35 mouse cellular contexts compared by ENCODE assay signal in the genomic region with DNA sequence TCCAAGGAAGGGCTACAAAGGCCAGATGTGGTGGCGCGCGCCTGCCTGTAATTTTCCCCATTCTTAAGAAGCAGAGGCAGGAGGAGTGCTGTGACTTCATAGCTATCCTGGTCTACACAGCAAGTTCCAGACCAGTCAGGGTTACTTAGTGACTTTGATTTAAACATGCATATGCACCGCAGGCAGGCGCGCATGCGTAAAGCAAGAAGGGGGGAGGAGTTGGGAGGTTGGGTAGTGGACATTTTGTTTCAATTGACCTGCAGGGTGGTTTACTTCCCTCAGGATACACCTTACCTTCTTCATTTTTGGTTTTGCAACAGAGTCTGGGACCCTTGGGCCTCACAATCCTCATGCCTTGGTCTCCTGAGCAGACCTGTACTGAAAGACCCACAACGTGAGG. TPM values are rescaled to one million over a fixed set of nuclear protein-coding genes. Genes with fewer than 3 reads are reported as not detected.
"Had no signal": no experiment of that assay in that cellular context is flagged by ENCODE, and none has a peak within 500 bp of the region (broad histone marks: within the 10 kb centered on the region; RNA-seq: fewer than 3 reads in every experiment).

No protein-coding gene starts in this region.

- H3K27me3 ChIP-seq: liver, embryonic 15.5 days; lung, embryonic 15.5 days had no signal

- H3K4me2 ChIP-seq: limb, embryonic 12.5 days; limb, embryonic 13.5 days; limb, embryonic 15.5 days; liver, embryonic 11.5 days; liver, embryonic 12.5 days; liver, embryonic 13.5 days; liver, embryonic 15.5 days; lung, embryonic 14.5 days; lung, embryonic 15.5 days; midbrain, embryonic 12.5 days; midbrain, embryonic 13.5 days; midbrain, embryonic 15.5 days had no signal

- DNase-seq: left cerebral cortex, postnatal 4 days; liver; liver, embryonic 13.5 days; liver, postnatal 0 days; lung, adult 18-20 months; lung, adult 2 months; lung, embryonic 14.5 days; lung, postnatal 10 days; lung, postnatal 14 days; lung, postnatal 36 days; lung, postnatal 4 days; midbrain, embryonic 14.5 days had no signal

- H3K4me3 ChIP-seq: left cerebral cortex, adult 2 months; limb, embryonic 10.5 days; limb, embryonic 12.5 days; limb, embryonic 13.5 days; limb, embryonic 15.5 days; liver, embryonic 12.5 days; liver, embryonic 13.5 days; liver, embryonic 15.5 days; lung, embryonic 15.5 days; megakaryocyte, embryonic 14.5 days; midbrain, embryonic 10.5 days; midbrain, embryonic 12.5 days; midbrain, embryonic 13.5 days; midbrain, embryonic 15.5 days; myocyte had no signal

- H3K27ac ChIP-seq: left cerebral cortex, adult 2 months; limb, embryonic 10.5 days; limb, embryonic 12.5 days; limb, embryonic 13.5 days; limb, embryonic 15.5 days; liver, embryonic 12.5 days; liver, embryonic 13.5 days; liver, embryonic 14.5 days; liver, embryonic 15.5 days; lung, embryonic 15.5 days; macrophage; midbrain, embryonic 10.5 days; midbrain, embryonic 12.5 days; midbrain, embryonic 13.5 days; midbrain, embryonic 15.5 days had no signal

- H3K9me3 ChIP-seq: limb, embryonic 10.5 days; limb, embryonic 12.5 days; limb, embryonic 13.5 days; limb, embryonic 15.5 days; liver, embryonic 12.5 days; liver, embryonic 13.5 days; liver, embryonic 15.5 days; lung, embryonic 15.5 days; midbrain, embryonic 10.5 days; midbrain, embryonic 13.5 days; midbrain, embryonic 15.5 days had no signal

- H3K36me3 ChIP-seq: limb, embryonic 10.5 days; limb, embryonic 12.5 days; limb, embryonic 13.5 days; limb, embryonic 15.5 days; liver, embryonic 12.5 days; liver, embryonic 13.5 days; liver, embryonic 15.5 days; lung, embryonic 15.5 days; midbrain, embryonic 10.5 days; midbrain, embryonic 12.5 days; midbrain, embryonic 13.5 days; midbrain, embryonic 15.5 days had no signal

- ATAC-seq: liver, embryonic 12.5 days; liver, postnatal 0 days; lung, postnatal 0 days; midbrain, embryonic 13.5 days; midbrain, embryonic 15.5 days; midbrain, embryonic 16.5 days had no signal

- H3K4me1 ChIP-seq: limb, embryonic 12.5 days; limb, embryonic 13.5 days; limb, embryonic 15.5 days; liver, embryonic 12.5 days; liver, embryonic 13.5 days; liver, embryonic 15.5 days; lung, embryonic 15.5 days; megakaryocyte, embryonic 14.5 days; midbrain, embryonic 15.5 days had no signal

- H3K9ac ChIP-seq: limb, embryonic 12.5 days; limb, embryonic 13.5 days; limb, embryonic 15.5 days; liver, embryonic 12.5 days; liver, embryonic 13.5 days; liver, embryonic 14.5 days; liver, embryonic 15.5 days; liver, postnatal 0 days; lung, embryonic 14.5 days; lung, embryonic 15.5 days; midbrain, embryonic 12.5 days; midbrain, embryonic 13.5 days; midbrain, embryonic 15.5 days had no signal

RNA-seq across cellular contexts. Expression of gene Tmem130, which starts 32.4 kb away (rescaled TPM):
- total RNA-seq: liver, adult 2 months; megakaryocyte progenitor cell, adult 5-6 weeks; megakaryocyte, adult 5-6 weeks; monocyte, adult 5-6 weeks had no signal
- polyA plus RNA-seq: macrophage had no signal
